Mouse (Mus musculus) C2C12 (cell line): Measurements from ENCODE around the gene Nxn.

Source experiments
- CTCF ChIP-seq: IDR thresholded peaks from one replicate; pipeline ENCODE4 v1.5.1; 2011; ENCODE audit not compliant: control insufficient read depth, insufficient read depth, insufficient read length
- MAX ChIP-seq: IDR thresholded peaks from one replicate; pipeline ENCODE4 v1.6.1; 2011; ENCODE audit warnings: mild to moderate bottlenecking, control low read depth
- MYOD1 ChIP-seq: IDR thresholded peaks from one replicate; pipeline ENCODE4 v1.6.1; 2011; ENCODE audit warnings: low read depth; ENCODE audit not compliant: control insufficient read depth, insufficient read length
- MYOG ChIP-seq: IDR thresholded peaks from one replicate; pipeline ENCODE4 v1.6.1; 2011; ENCODE audit not compliant: control insufficient read depth, insufficient read length; ENCODE audit errors: extremely low read depth
- USF1 ChIP-seq: IDR thresholded peaks from one replicate; pipeline ENCODE4 v1.6.1; 2011; ENCODE audit warnings: low read depth, mild to moderate bottlenecking, control low read depth, moderate library complexity

GRCm38 (mm10) chr11:76311224-76312000, 87.5 kb downstream of the Nxn start:
- TF ChIP-seq CTCF, result no peak
- no peak for TF ChIP-seq MAX
- TF ChIP-seq MYOG, result no peak
- no peak for TF ChIP-seq USF1
- no peak for TF ChIP-seq MYOD1
